10 mouse cellular contexts compared by ENCODE assay signal in the genomic region with DNA sequence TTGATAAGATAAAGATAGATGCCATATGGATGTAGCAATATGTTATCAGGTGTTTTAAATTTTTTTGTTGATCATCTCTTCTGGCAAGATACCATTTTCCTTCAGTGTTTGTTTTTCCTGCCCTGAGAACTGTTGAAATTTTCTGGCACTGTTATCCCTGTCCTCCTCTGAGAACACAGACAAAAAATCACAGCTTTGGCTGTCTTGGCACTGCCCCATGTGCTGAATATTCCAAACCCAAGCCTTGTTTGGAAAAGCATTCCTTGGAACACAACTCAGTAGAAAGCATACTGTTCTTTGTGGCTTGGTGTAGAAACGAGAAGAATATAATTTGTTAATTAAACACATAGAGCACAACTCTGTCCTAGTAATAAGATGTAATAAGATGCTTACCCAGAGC.
DNase-seq lines count a peak whose midpoint lies in the region; ATAC-seq and TF ChIP-seq lines count a peak whose summit lies in the region.
"Had no signal": no experiment of that assay in that cellular context is flagged by ENCODE, and none has a peak within 500 bp of the region (broad histone marks: within the 10 kb centered on the region; RNA-seq: fewer than 3 reads in every experiment).

No protein-coding gene starts in this region.

- H3K4me3 ChIP-seq in hindbrain, postnatal 0 days (ENCODE audit: low read length), result no peak overlapping the region
- H3K4me3 ChIP-seq in hindbrain, embryonic 13.5 days, result no peak overlapping the region
- no peak overlapping the region for H3K4me3 ChIP-seq in heart, embryonic 12.5 days
- no peak overlapping the region for H3K4me3 ChIP-seq in kidney, embryonic 16.5 days (ENCODE audit: low read length)
- H3K4me3 ChIP-seq: liver, embryonic 13.5 days had no signal

- H3K36me3 ChIP-seq in hindbrain, postnatal 0 days (ENCODE audit: insufficient read depth, low read length), result no peaks in the 10 kb centered on the region
- H3K36me3 ChIP-seq in hindbrain, embryonic 13.5 days, result no peaks in the 10 kb centered on the region
- H3K36me3 ChIP-seq in heart, embryonic 12.5 days, result no peaks in the 10 kb centered on the region
- no peaks in the 10 kb centered on the region for H3K36me3 ChIP-seq in kidney, embryonic 16.5 days (ENCODE audit: insufficient read depth, low read length)
- H3K36me3 ChIP-seq: liver, embryonic 13.5 days had no signal

- WGBS in hindbrain, postnatal 0 days, result 43% methylated on average over 1 of the region's 1 CpGs
- WGBS in hindbrain, embryonic 13.5 days, result 59% methylated on average over 1 of the region's 1 CpGs
- WGBS in heart, embryonic 12.5 days, result 56% methylated on average over 1 of the region's 1 CpGs
- WGBS in kidney, embryonic 16.5 days, result 74% methylated on average over 1 of the region's 1 CpGs

- H3K27ac ChIP-seq in hindbrain, postnatal 0 days, result no peak overlapping the region
- H3K27ac ChIP-seq in hindbrain, embryonic 13.5 days, result no peak overlapping the region
- H3K27ac ChIP-seq in heart, embryonic 12.5 days (ENCODE audit: poor library complexity, severe bottlenecking), result no peak overlapping the region
- H3K27ac ChIP-seq in kidney, embryonic 16.5 days (ENCODE audit: low read length), result no peak overlapping the region
- H3K27ac ChIP-seq: liver, embryonic 13.5 days had no signal

- no peak for ATAC-seq in hindbrain, postnatal 0 days
- ATAC-seq in hindbrain, embryonic 13.5 days (ENCODE audit: low FRiP score), result no peak
- no peak for ATAC-seq in heart, embryonic 12.5 days (ENCODE audit: insufficient number of reproducible peaks, low FRiP score)
- no peak for ATAC-seq in kidney, embryonic 16.5 days (ENCODE audit: low FRiP score, low TSS enrichment)

- peak; percentile 34 for DNase-seq in hindbrain, postnatal 0 days (ENCODE audit: low spot score)
- peak; percentile 83 to 89 for DNase-seq in cerebellum, postnatal 25 days
- peak; percentile 25 for DNase-seq in left cerebral cortex, adult 11 months (ENCODE audit: low spot score)
- DNase-seq in right cerebral cortex, postnatal 10 days (ENCODE audit: low spot score in 2 of 2), result peak; percentile 63 to 74
- no peak for DNase-seq in thymus, postnatal 36 days
- DNase-seq: adrenal gland, adult 8-10 months; liver, embryonic 13.5 days had no signal

- no peak overlapping the region for H3K9ac ChIP-seq in hindbrain, postnatal 0 days (replicated peaks; ENCODE audit: low read length)
- no peak overlapping the region for H3K9ac ChIP-seq in hindbrain, embryonic 13.5 days
- H3K9ac ChIP-seq in heart, embryonic 12.5 days, result no peak overlapping the region
- H3K9ac ChIP-seq in kidney, embryonic 16.5 days (replicated peaks; ENCODE audit: low read length), result no peak overlapping the region
- H3K9ac ChIP-seq: liver, embryonic 13.5 days had no signal

- H3K27me3 ChIP-seq in hindbrain, postnatal 0 days (ENCODE audit: insufficient read depth, low read length), result no peaks in the 10 kb centered on the region
- no peaks in the 10 kb centered on the region for H3K27me3 ChIP-seq in hindbrain, embryonic 13.5 days
- no peaks in the 10 kb centered on the region for H3K27me3 ChIP-seq in heart, embryonic 12.5 days (replicated peaks)
- H3K27me3 ChIP-seq in kidney, embryonic 16.5 days (ENCODE audit: insufficient read depth, low read length), result no peaks in the 10 kb centered on the region
- H3K27me3 ChIP-seq: liver, embryonic 13.5 days had no signal

- H3K4me1 ChIP-seq in hindbrain, postnatal 0 days (ENCODE audit: insufficient read depth, low read length), result no peaks in the 10 kb centered on the region
- H3K4me1 ChIP-seq in hindbrain, embryonic 13.5 days (replicated peaks), result no peaks in the 10 kb centered on the region
- H3K4me1 ChIP-seq in heart, embryonic 12.5 days (replicated peaks), result no peaks in the 10 kb centered on the region
- no peaks in the 10 kb centered on the region for H3K4me1 ChIP-seq in kidney, embryonic 16.5 days (ENCODE audit: insufficient read depth, low read length)
- H3K4me1 ChIP-seq: liver, embryonic 13.5 days had no signal

- H3K4me2 ChIP-seq in hindbrain, postnatal 0 days (ENCODE audit: low read depth, low read length), result no peak overlapping the region
- no peak overlapping the region for H3K4me2 ChIP-seq in hindbrain, embryonic 13.5 days
- no peak overlapping the region for H3K4me2 ChIP-seq in heart, embryonic 12.5 days
- no peak overlapping the region for H3K4me2 ChIP-seq in kidney, embryonic 16.5 days (replicated peaks; ENCODE audit: low read depth, low read length)
- H3K4me2 ChIP-seq: liver, embryonic 13.5 days had no signal

- TF ChIP-seq CTCF in hindbrain, postnatal 0 days (IDR thresholded peaks at IDR 0.05; ENCODE audit: low read depth), result no peak

- H3K9me3 ChIP-seq in hindbrain, postnatal 0 days (ENCODE audit: low read length), result no peaks in the 10 kb centered on the region
- H3K9me3 ChIP-seq in hindbrain, embryonic 13.5 days, result no peaks in the 10 kb centered on the region
- no peaks in the 10 kb centered on the region; the same call in 1 of the 2 replicates for H3K9me3 ChIP-seq in heart, embryonic 12.5 days (replicated peaks)
- H3K9me3 ChIP-seq in kidney, embryonic 16.5 days (ENCODE audit: low read length), result no peaks in the 10 kb centered on the region
- H3K9me3 ChIP-seq: liver, embryonic 13.5 days had no signal

Comparison
In these comparisons a context has a peak if more than half of its experiments do, and no peak if none do; other contexts are left out.
1. DNase-seq: peak in hindbrain, postnatal 0 days (single experiment), cerebellum, postnatal 25 days (2 of 2), left cerebral cortex, adult 11 months (single experiment) and right cerebral cortex, postnatal 10 days (2 of 2); none in thymus, postnatal 36 days (0 of 2).